8 mouse cellular contexts compared by ENCODE assay signal in the genomic region with DNA sequence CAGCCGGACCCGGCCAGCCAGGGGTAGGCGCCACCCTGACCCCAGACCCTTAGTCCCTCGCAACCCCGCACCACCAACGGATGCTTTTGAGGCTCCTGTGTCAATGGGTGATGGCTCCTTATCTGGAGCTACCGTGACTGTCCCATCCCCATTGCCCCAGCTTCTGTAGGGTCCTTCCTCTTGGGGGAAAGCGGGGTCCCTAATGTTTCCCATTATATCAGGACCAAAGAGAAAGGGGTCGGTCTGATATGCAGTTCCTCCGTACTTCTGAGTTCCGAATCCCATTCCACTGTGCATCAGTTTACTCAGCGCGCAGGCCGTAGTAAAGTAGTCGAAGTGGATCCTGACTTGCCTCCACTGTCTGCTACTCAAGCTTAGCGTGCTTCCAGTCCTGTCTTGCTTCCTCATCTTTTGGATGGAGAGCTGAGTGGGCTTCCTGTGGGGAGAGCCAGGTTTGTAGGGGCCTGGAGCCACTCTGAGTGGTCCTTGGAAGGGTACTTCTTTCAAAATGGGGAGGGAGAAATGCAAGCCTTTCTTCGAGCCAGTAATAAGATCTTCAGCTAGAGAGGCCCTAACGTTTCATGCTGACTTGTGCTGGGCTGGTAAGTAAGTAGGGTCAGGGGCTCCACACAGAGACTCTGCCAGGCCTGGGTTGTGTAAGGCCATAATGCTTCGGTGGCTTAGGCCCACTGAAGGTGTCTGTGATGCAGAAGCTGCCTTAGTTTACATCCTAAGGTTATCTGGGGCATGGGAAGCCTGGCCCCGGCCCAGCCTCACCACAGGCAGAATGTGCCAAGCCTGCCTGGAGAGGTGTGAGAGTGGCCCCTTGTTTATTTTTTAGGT.
DNase-seq lines count a peak whose midpoint lies in the region; ATAC-seq and TF ChIP-seq lines count a peak whose summit lies in the region.

No protein-coding gene starts in this region.

- peak overlapping the region; percentile 87 for H3K4me3 ChIP-seq in ES-Bruce4 (ENCODE audit: low read depth, low read length)
- peak overlapping the region; percentile 60 for H3K4me3 ChIP-seq in forebrain, embryonic 15.5 days
- H3K4me3 ChIP-seq in liver, postnatal 0 days (ENCODE audit: low read depth, low read length): peak overlapping the region; percentile 54

- TF ChIP-seq POLR2A in ES-Bruce4 (IDR thresholded peaks at IDR 0.05; ENCODE audit: insufficient read depth, low read length): no peak

- WGBS in forebrain, embryonic 15.5 days: 5% methylated on average over 20 of the region's 20 CpGs
- WGBS in liver, postnatal 0 days (ENCODE audit: insufficient replicate concordance): 9% methylated on average over 20 of the region's 20 CpGs

- intact Hi-C loops in left cerebral cortex, postnatal 10 days (cut with DNase I): loop anchor here (10.0 kb wide), 1 partner anchor 78 kb away; no protein-coding TSS in a partner anchor

- H3K9me3 ChIP-seq in ES-Bruce4 (replicated peaks; ENCODE audit: control insufficient read depth, insufficient read depth, low read length, poor library complexity, severe bottlenecking): no peaks in the 10 kb centered on the region
- H3K9me3 ChIP-seq in forebrain, embryonic 15.5 days: no peaks in the 10 kb centered on the region
- no peaks in the 10 kb centered on the region for H3K9me3 ChIP-seq in liver, postnatal 0 days (ENCODE audit: low read length)

- no peaks in the 10 kb centered on the region for H3K36me3 ChIP-seq in ES-Bruce4 (ENCODE audit: control insufficient read depth, insufficient read depth, low read length, poor library complexity, severe bottlenecking)
- no peaks in the 10 kb centered on the region for H3K36me3 ChIP-seq in forebrain, embryonic 15.5 days
- no peaks in the 10 kb centered on the region for H3K36me3 ChIP-seq in liver, postnatal 0 days (replicated peaks; ENCODE audit: insufficient read depth, low read length)

- TF ChIP-seq EP300 in ES-Bruce4 (IDR thresholded peaks at IDR 0.05; ENCODE audit: insufficient read depth, low read depth, low read length): no peak
- no peak for TF ChIP-seq EP300 in liver, postnatal 0 days (IDR thresholded peaks at IDR 0.05; ENCODE audit: low read depth)

- peak overlapping the region; percentile 80 for H3K9ac ChIP-seq in ES-Bruce4 (ENCODE audit: low read depth, poor library complexity, severe bottlenecking)
- H3K9ac ChIP-seq in forebrain, embryonic 15.5 days (replicated peaks): peak overlapping the region; percentile 63
- H3K9ac ChIP-seq in liver, postnatal 0 days (replicated peaks): peak overlapping the region; percentile 59

- no peak for DNase-seq in frontal cortex, postnatal 25 days (ENCODE audit: low spot score in 2 of 2)
- DNase-seq in liver, postnatal 0 days: no peak
- no peak for DNase-seq in left cerebral cortex, postnatal 10 days (ENCODE audit: extremely low spot score in 1 of 2, low spot score in 2 of 2)
- no peak for DNase-seq in thymus, postnatal 0 days (ENCODE audit: low spot score)

- no peaks in the 10 kb centered on the region for H3K27me3 ChIP-seq in ES-Bruce4 (ENCODE audit: control insufficient read depth, insufficient read depth, low read length, poor library complexity, severe bottlenecking)
- no peaks in the 10 kb centered on the region for H3K27me3 ChIP-seq in forebrain, embryonic 15.5 days
- no peaks in the 10 kb centered on the region for H3K27me3 ChIP-seq in liver, postnatal 0 days (ENCODE audit: insufficient read depth, low read length)

- H3K4me2 ChIP-seq in forebrain, embryonic 15.5 days (replicated peaks): peak overlapping the region; percentile 94
- peak overlapping the region; percentile 69 for H3K4me2 ChIP-seq in liver, postnatal 0 days (ENCODE audit: low read depth, low read length)

- no peak overlapping the region for H3K27ac ChIP-seq in ES-Bruce4 (ENCODE audit: insufficient read depth, low read length)
- 0 out of 2 replicates have a peak overlapping the region, but pooled peaks have one; percentile 2 for H3K27ac ChIP-seq in forebrain, embryonic 15.5 days (replicated peaks)
- H3K27ac ChIP-seq in liver, postnatal 0 days (ENCODE audit: low read depth): no peak overlapping the region

- 0 out of 2 replicates have a peak, but pooled peaks have one; percentile 3 for ATAC-seq in frontal cortex, adult (ENCODE audit: low TSS enrichment)
- no peak for ATAC-seq in forebrain, embryonic 15.5 days (replicated peaks)
- ATAC-seq in liver, postnatal 0 days: no peak
- ATAC-seq in megakaryocyte-erythroid progenitor cell, adult 5-6 weeks (replicated peaks; ENCODE audit: low FRiP score, low TSS enrichment, poor library complexity, severe bottlenecking): no peak

- H3K4me1 ChIP-seq in ES-Bruce4 (ENCODE audit: control insufficient read depth, insufficient read depth, low read length): peaks cover 2% of the 10 kb centered on the region
- peaks cover 72% of the 10 kb centered on the region for H3K4me1 ChIP-seq in forebrain, embryonic 15.5 days
- peaks cover 12% of the 10 kb centered on the region for H3K4me1 ChIP-seq in liver, postnatal 0 days (ENCODE audit: insufficient read depth)

- no peak for TF ChIP-seq CTCF in ES-Bruce4 (IDR thresholded peaks at IDR 0.05; ENCODE audit: low read depth, low read length)
- no peak for TF ChIP-seq CTCF in liver, postnatal 0 days (IDR thresholded peaks at IDR 0.05; ENCODE audit: low read depth)
